Mouse (Mus musculus) limb, embryonic 14.5 days (tissue): Measurements from ENCODE around the gene Wnt10b. TPM values are rescaled to one million over a fixed set of nuclear protein-coding genes. Genes with fewer than 3 reads are reported as not detected.

Source experiments
- ATAC-seq: fragments of 200-750 bp; cut with Nextera tagmentation; 2 replicates; pipeline ENCODE4 v1.8.0; 2017; ENCODE audit warnings: low read depth, moderate number of reproducible peaks, moderate TSS enrichment; ENCODE audit not compliant: low FRiP score
- DNase-seq: peaks from one replicate; pipeline ENCODE4 v3.0.0-alpha.2; 2015; ENCODE audit warnings: low spot score
- H3K27ac ChIP-seq: fragments of 300-500 bp; sonication (generic); replicated peaks from 2 replicates; pipeline ENCODE4 v1.5.1; 2014; ENCODE audit warnings: low read depth, mild to moderate bottlenecking, low read length, moderate library complexity, mixed read lengths
- H3K27me3 ChIP-seq: fragments of 300-500 bp; sonication (generic); 2 replicates; pipeline ENCODE4 v1.6.1; 2014; ENCODE audit warnings: low read length, mixed read lengths; ENCODE audit not compliant: control insufficient read depth, insufficient read depth
- H3K36me3 ChIP-seq: fragments of 300-500 bp; sonication (generic); 2 replicates; pipeline ENCODE4 v1.6.1; 2014; ENCODE audit warnings: mild to moderate bottlenecking, low read length, moderate library complexity, mixed read lengths; ENCODE audit not compliant: control insufficient read depth, insufficient read depth
- H3K4me1 ChIP-seq: fragments of 300-500 bp; sonication (generic); 2 replicates; pipeline ENCODE4 v1.6.1; 2014; ENCODE audit warnings: antibody characterized with exemption, low read length, mixed read lengths; ENCODE audit not compliant: control insufficient read depth, insufficient read depth
- H3K4me2 ChIP-seq: fragments of 300-500 bp; sonication (generic); replicated peaks from 2 replicates; pipeline ENCODE4 v1.6.1; 2014; ENCODE audit warnings: low read depth, mild to moderate bottlenecking, low read length, moderate library complexity; ENCODE audit not compliant: severe bottlenecking
- H3K4me3 ChIP-seq: fragments of 300-500 bp; sonication (generic); replicated peaks from 2 replicates; pipeline ENCODE4 v1.5.1; 2014; ENCODE audit warnings: low read length
- H3K9ac ChIP-seq: fragments of 300-500 bp; sonication (generic); 2 replicates; pipeline ENCODE4 v1.6.1; 2014; ENCODE audit warnings: mild to moderate bottlenecking, low read depth, low read length, moderate library complexity; ENCODE audit not compliant: severe bottlenecking
- H3K9me3 ChIP-seq: fragments of 300-500 bp; sonication (generic); 2 replicates; pipeline ENCODE4 v1.6.1; 2016; ENCODE audit warnings: low read length; ENCODE audit not compliant: control insufficient read depth
- POLR2A ChIP-seq: fragments of 200-500 bp; IDR thresholded peaks from 2 replicates; pipeline ENCODE4 v1.8.0; 2012; ENCODE audit warnings: inconsistent platforms, mild to moderate bottlenecking, moderate library complexity, borderline replicate concordance; ENCODE audit not compliant: insufficient read depth, insufficient read length; ENCODE audit errors: extremely low read depth
- WGBS: fragments of 180-500 bp; shearing (Covaris S2); extraction: QIAGEN DNeasy Blood & Tissue Kit; methylation state at CpG from one replicate; pipeline ENCODE4 v1.1.7; 2014; 5-methylcytosine and 5-hydroxymethylcytosine counted together
- polyA plus RNA-seq, 2 experiments: library from polyadenylated mRNA; depleted of rRNA in 1 of 2; stranded (reverse) in 1 of 2; unstranded in 1 of 2; fragments of >200 nt; fragmentation: Nextera tagmentation in 1 of 2; extraction: Ambion mirVana in 1 of 2; gene quantifications; 2 replicates each; pipeline versions ENCODE4 v1.2.1 to v1.2.3; 2012 to 2014

The Wnt10b gene
- polyA plus RNA-seq, 2 experiments = 6.3 to 14.9 TPM

- Histone ChIP-seq H3K4me2 (peak overlapping the region; percentile 22), H3K27ac (no peak overlapping the region), H3K9ac (no peak overlapping the region), H3K9me3 (peaks cover 2% of the 10 kb centered on the region; the same call in 1 of the 2 replicates), H3K4me1 (0 out of 2 replicates have a peak, but pooled peaks cover 2% of the 10 kb centered on the region), H3K36me3 (no peaks in the 10 kb centered on the region), H3K27me3 (peaks cover 86% of the 10 kb centered on the region), H3K4me3 (peak overlapping the region; percentile 34)
- WGBS = 2% methylated on average over 23 of the region's 23 CpGs
- TF ChIP-seq POLR2A = no peak
- ATAC-seq (no peak), DNase-seq (no peak)
Observed at GRCm38 (mm10) chr15:98790761-98791160, 12.8 kb upstream of the Wnt10b start.

DNA sequence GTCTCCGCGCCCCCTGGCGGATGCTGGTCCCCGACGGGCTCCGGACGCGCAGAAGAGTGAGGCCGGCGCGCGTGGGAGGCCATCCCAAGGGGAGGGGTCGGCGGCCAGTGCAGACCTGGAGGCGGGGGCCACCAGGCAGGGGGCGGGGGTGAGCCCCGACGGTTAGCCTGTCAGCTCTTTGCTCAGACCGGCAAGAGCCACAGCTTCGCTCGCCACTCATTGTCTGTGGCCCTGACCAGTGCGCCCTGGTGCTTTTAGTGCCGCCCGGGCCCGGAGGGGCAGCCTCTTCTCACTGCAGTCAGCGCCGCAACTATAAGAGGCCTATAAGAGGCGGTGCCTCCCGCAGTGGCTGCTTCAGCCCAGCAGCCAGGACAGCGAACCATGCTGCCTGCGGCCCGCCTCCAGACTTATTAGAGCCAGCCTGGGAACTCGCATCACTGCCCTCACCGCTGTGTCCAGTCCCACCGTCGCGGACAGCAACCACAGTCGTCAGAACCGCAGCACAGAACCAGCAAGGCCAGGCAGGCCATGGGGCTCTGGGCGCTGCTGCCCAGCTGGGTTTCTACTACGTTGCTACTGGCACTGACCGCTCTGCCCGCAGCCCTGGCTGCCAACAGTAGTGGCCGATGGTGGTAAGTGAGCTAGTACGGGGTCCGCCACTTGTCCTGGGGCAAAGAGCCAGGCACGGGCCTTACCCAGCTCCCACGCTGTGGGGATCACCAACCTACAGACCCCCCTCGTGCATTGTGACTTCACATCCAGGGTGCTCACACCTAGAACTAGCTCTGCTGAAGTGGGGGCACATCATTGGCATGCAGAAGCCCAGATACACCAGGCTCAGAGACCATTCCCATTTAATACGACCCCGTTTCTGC, 11.9 kb upstream of the Wnt10b start, which contains the start of gene Wnt1:
Gene Wnt1 (plus strand): TSS at position 197 of the 875 bp plus-strand sequence.
- 3% methylated on average over 45 of the region's 51 CpGs for WGBS
- Histone ChIP-seq H3K9ac (no peak within 1 kb of the TSS), H3K9me3 (peaks cover 6% of the 10 kb centered on the region; the same call in 1 of the 2 replicates), H3K4me1 (0 out of 2 replicates have a peak, but pooled peaks cover 2% of the 10 kb centered on the region), H3K27ac (no peak within 1 kb of the TSS), H3K4me2 (0 out of 2 replicates have a peak within 1 kb of the TSS, but pooled peaks have one; percentile 22), H3K27me3 (peaks cover 77% of the 10 kb centered on the region), H3K36me3 (no peaks in the 10 kb centered on the region), H3K4me3 (peak within 1 kb of the TSS; percentile 34)
- TF ChIP-seq POLR2A = no peak
- DNase-seq (no peak), ATAC-seq (no peak)

GRCm38 (mm10) chr15:98788972-98789660, 11.2 kb upstream of the Wnt10b start:
- DNase-seq = no peak
- WGBS = 15% methylated on average over 23 of the region's 24 CpGs
- TF ChIP-seq POLR2A = no peak
- Histone ChIP-seq H3K9ac (no peak overlapping the region), H3K4me1 (0 out of 2 replicates have a peak, but pooled peaks cover 2% of the 10 kb centered on the region), H3K27ac (no peak overlapping the region), H3K4me2 (no peak overlapping the region), H3K4me3 (peak overlapping the region; percentile 11; the same call in 1 of the 2 replicates), H3K27me3 (peaks cover 69% of the 10 kb centered on the region), H3K9me3 (peaks cover 6% of the 10 kb centered on the region; the same call in 1 of the 2 replicates), H3K36me3 (no peaks in the 10 kb centered on the region)
- ATAC-seq = no peak

GRCm38 (mm10) chr15:98787930-98788329, 10.0 kb upstream of the Wnt10b start:
- DNase-seq = no peak
- no peak overlapping the region for H3K4me3 ChIP-seq

DNA sequence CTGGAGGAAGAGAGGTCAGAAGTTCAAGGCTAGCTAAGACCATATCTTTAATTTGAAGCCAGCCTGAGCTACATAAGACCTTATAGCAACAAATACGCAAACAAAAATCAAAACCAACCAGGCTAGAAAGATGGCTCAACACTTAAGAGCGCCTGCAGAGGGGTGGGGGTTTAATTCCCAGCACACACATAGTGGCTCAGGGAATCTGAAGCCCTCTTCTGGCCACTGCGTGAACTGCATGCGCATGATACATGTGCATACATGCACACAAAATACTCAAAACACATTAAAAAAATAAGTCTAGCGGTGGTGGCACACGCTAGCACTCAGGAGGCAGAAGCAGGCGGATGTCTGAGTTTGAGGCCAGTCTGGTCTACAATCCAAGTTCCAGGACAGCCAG, 7.8 kb upstream of the Wnt10b start:
- DNase-seq = no peak
- Histone ChIP-seq H3K9ac (no peak overlapping the region), H3K36me3 (no peaks in the 10 kb centered on the region), H3K27ac (no peak overlapping the region), H3K9me3 (peaks cover 6% of the 10 kb centered on the region; the same call in 1 of the 2 replicates), H3K4me2 (no peak overlapping the region), H3K4me3 (no peak overlapping the region), H3K27me3 (peaks cover 55% of the 10 kb centered on the region), H3K4me1 (0 out of 2 replicates have a peak, but pooled peaks cover 2% of the 10 kb centered on the region)
- ATAC-seq = no peak
- TF ChIP-seq POLR2A = no peak
- WGBS = 37% methylated on average over 7 of the region's 7 CpGs

More at GRCm38 (mm10) chr15:98787930-98788329, 10.0 kb upstream of the Wnt10b start:
- WGBS = 25% methylated on average over 4 of the region's 4 CpGs
- no peaks in the 10 kb centered on the region for H3K36me3 ChIP-seq
- H3K4me1 ChIP-seq = 0 out of 2 replicates have a peak, but pooled peaks cover 2% of the 10 kb centered on the region
- peaks cover 6% of the 10 kb centered on the region; the same call in 1 of the 2 replicates for H3K9me3 ChIP-seq
- ATAC-seq = no peak
- no peak overlapping the region for H3K27ac ChIP-seq
- TF ChIP-seq POLR2A = no peak
- H3K9ac ChIP-seq = no peak overlapping the region
- no peak overlapping the region for H3K4me2 ChIP-seq
- H3K27me3 ChIP-seq = peaks cover 57% of the 10 kb centered on the region
